Mouse (Mus musculus) layer of hippocampus, adult 18-20 months (tissue): Measurements from ENCODE around the gene Farsb. TPM values are rescaled to one million over a fixed set of nuclear protein-coding genes. Genes with fewer than 3 reads are reported as not detected.
"Not testable (repeated sequence)": the region's sequence is repeated elsewhere in the genome, so short reads cannot be mapped to it uniquely, and the experiment has no call there.

ENCODE experiments used
- DNase-seq, 2 experiments: peaks; one replicate each; pipeline ENCODE4 v3.0.0; 2022; ENCODE audit warnings: low spot score in 2 of 2
- long read RNA-seq: library from polyadenylated mRNA; stranded (forward); transcript quantifications from one replicate; pipeline ENCODE4 v2.0.0, GENCODE M21; 2021
- total RNA-seq, 2 experiments: library from RNA; stranded (reverse); gene quantifications; 2 replicates each; pipeline ENCODE4 v1.2.3; 2021

Farsb gene
- 10 to 100 TPM; 63.3 to 68.2 TPM for total RNA-seq
- long read RNA-seq, transcript Farsb-201 (17 exons, 1,951 nt), result major isoform, 50 of 61 reads
- long read RNA-seq, partial matches to known transcripts, result 3 of 61 reads
- long read RNA-seq, other reads (novel, unspliced or antisense), result 6 of 61 reads

DNA sequence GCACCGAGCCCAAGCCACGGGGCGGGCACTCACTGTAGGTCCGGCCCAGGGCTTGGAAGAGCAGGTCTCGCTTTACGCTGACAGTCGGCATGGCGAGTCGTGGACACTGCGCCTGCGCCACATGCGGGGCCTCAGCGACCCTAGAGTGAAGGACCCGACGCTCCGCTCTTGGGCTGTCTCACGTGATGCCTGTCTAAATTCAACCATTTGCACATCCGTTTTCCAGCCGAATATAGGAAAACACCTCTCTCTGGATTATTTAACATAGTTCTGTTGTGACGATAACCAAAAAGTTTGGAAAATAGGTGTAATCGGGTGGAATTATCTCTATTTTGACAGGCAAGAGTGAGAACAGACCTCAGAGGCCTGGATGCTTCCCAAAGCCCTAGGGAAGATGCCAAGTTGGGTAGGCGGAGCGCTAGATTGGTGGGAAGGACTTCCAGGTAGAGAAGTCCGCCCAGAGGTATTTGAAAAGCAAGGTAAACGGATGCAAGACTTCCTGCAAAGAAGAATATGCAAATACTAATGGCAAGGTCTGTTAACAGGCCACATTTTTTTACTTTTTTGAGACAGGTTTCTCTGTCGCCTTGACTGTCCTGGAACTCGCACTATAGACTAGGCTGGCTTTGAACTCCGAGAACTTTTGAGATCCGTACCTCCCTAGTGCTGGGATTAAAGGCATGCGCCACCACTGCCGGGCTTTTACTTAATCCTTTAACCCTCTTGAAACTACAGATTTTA, at the start of gene Farsb:
Gene Farsb (minus strand): TSS at position 146 of the 741 bp plus-strand sequence.
- DNase-seq, result peak; percentile 84 to 93

GRCm38 (mm10) chr1:78538396-78538795, 49.7 kb upstream of the Farsb start:
- no peak for DNase-seq

DNA sequence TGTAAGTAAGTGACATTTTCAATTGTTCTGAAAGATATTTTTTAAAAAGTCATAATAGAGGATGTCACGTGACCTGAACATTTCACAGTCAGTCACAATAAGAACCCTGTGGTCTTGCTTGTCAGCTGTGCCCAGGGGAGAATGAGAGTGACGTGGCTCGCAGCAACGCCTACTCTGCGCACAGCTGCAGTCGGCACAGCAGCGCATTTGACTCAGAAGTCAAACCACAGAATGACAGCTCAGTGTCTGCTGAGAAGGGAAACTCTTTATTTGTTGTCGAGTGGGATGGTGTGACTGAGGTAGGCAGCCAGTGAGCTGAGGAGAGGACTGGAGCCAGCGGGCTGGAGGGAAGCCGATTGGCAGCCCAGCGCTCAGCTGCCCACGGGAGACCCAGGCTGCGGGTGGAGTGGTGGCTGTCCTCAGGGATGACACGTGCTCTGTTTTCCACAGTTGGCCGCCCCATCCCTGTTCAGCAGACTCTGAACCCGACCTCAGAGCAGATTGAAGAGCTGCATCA, 48.9 kb upstream of the Farsb start:
- peak; percentile 79 to 83 for DNase-seq

GRCm38 (mm10) chr1:78536310-78537164, 47.8 kb upstream of the Farsb start:
- peak; percentile 61 to 90 for DNase-seq

- no peak for DNase-seq
These were observed 45.9 kb upstream of the Farsb start for GRCm38 (mm10) chr1:78534428-78535150.

DNA sequence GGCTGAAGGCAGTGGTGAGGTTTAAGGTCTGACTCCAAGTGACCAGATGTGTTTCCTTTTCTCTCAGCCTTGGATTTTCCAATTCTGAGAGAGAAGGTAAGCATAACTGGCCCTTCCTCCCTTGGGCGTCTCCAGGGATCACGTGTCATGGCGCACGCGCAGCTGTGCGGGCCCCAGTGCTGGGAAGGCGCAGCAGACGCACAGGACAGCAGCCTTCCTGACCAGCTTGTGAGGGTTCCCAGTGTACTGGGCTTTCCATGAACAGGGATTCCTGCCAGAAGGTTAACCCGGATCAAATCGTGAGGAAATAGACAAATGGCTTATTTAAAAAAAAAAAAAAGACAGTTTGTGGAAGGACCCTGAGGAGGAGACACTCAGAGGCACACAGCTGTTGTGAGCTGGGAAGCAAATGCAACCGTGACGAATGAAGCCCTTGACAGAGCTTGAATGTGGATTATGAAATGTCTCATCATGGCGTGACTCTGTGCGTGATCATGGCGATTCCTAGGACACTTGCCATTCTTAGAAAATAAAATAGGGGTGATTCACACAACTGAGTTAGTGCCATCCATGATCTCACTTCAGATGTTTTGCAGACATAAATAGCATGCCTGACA, 43.6 kb upstream of the Farsb start:
- peak in 1 of 2 experiments; percentile 40 for DNase-seq

DNA sequence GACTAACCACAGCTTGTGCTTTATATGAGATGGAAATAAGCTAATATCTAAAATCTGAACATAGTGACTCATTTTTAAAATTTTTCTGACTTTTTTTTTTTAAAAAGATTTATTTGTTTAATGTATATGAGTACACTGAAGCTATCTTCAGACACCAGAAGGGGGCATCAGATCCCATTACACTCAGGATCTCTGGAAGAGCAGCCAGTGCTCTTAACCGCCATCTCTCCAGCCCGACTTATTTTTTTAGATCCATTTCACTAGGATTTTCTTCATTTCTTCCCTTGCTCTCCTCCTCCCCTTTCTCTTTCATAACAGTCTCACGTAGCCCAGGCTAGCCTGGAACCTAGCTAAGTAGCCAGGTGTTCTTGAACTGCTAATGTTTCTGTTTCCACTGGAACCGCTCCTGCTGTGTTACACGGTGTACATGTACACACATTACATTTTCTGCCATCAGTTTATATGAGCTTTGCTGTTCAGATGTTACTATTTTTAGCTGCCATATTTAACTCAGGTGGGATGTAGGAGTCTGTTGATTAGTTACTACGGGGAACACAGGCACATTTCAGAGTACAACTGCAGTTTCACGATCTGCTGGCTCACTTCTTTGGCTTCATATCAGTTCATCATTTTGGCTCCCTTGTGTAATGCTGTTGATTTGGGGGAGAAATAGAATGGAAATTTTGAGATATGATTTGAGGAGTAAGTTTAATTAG, 42.0 kb upstream of the Farsb start:
- peak in 1 of 2 experiments; percentile 75 for DNase-seq

DNA sequence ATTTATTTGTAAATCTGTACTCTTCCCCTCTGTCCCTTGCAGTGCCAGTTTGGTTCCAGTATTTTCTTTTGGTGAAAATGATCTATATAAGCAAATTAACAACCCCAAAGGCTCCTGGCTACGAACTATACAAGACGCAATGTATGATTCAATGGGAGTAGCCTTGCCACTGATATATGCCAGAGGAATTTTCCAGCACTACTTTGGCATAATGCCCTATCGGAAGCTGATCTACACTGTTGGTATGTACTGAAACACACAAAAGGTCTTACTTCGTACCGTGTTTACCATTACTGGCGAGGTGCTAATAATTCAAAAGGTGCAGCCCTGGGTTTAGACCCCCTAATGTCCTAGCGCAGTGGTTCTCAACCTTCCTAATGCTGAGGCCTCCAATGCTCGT, 40.3 kb upstream of the Farsb start:
- DNase-seq, result no peak

DNA sequence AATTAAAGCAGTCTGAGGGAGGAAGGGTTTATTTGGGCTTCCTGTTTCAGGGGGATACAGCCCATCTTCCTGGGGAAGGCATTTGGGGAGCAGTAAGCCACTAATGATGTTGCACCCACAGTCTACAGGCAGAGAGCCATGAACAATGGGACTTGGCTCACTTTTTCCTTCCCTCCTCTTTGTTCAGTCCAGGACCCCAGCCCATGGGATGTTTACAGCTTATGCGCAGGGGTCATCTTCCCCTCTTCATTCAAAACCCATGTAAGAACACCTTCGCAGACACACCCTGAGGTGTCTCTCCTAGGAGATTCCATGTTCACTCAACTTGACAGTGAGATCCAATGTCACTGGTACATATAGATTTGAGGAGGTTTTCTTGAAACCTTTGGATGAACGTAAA, 39.7 kb upstream of the Farsb start:
- DNase-seq, result no peak

GRCm38 (mm10) chr1:78525189-78525886, 36.6 kb upstream of the Farsb start:
- peak; percentile 52 to 86 for DNase-seq

DNA sequence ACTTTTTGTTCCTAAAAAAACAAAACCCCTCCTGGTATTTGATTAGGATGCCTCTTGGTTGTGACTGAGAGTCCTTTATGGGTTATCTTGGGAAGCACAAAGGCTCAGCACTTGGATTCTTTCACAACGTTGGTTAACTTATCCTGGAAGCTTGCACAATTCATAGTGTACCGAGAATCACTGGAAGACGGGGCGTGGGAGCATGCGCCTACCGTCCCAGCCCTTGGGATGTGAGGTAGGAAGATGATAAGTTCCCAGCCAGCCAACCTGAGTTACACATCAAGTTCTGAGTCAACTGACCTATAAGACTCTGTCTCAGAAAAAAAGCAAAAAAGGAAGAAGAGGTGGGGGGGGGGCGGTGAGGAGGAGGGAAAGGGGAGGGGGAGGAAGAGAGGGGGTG, 30.2 kb upstream of the Farsb start:
- no peak for DNase-seq

- no peak for DNase-seq
These were observed 24.1 kb upstream of the Farsb start for GRCm38 (mm10) chr1:78512756-78513155.

DNA sequence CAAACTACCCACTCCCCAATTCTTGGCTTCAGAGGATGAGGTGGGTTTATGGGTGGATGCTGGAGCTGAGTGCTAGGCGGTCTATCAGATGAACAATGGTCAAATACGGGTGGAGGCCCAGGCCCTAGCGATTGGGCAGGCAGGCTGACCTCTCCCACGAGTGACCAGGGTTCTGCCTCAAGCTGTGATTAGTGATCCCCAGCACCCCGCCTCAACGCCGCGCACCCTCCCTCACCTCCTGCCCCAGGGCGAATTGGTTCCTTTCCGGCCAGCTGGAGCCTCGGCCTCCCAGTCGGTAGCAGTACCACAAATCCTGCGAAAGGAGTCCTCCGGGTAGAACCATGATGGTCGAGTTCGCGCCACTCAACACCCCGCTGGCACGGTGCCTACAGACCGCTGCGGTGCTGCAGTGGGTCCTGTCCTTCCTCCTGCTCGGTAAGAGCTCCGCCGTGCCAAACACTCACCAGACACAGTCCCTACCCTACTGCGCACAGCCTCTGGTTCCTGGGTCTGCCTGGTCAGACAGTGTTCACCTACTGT, 23.0 kb upstream of the Farsb start, which contains the start of gene BC035947:
Gene BC035947 (minus strand): TSS at position 538 of the 540 bp plus-strand sequence.
- DNase-seq, result no peak

GRCm38 (mm10) chr1:78510862-78511261, 22.2 kb upstream of the Farsb start, which contains the start of gene Mogat1:
Mogat1 (plus strand) TSS chr1:78510991.
- no peak for DNase-seq

DNA sequence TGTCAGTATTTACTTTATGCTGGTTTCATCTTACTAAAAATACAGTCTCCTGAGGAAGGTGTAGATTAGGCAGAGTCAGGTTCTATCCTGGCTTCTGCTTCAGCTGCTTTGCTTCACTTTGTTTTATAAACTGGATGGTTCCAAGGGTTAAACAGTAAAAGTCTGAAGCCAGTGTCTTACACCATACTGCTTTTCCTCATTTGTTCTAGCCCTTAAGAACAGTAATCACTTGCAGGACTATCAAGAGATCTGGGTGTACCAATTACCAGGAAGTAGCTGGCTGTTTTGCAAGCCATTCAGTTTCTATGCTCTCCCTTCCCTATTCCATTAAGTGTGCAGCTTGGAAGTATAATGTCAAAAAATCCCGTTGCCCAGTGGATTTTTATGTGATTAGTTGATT, 18.4 kb upstream of the Farsb start:
- DNase-seq, result no peak

- no peak for DNase-seq
These were observed 13.8 kb upstream of the Farsb start for GRCm38 (mm10) chr1:78502527-78502926.

GRCm38 (mm10) chr1:78501856-78502255, 13.2 kb upstream of the Farsb start:
- DNase-seq, result not testable (repeated sequence)

DNA sequence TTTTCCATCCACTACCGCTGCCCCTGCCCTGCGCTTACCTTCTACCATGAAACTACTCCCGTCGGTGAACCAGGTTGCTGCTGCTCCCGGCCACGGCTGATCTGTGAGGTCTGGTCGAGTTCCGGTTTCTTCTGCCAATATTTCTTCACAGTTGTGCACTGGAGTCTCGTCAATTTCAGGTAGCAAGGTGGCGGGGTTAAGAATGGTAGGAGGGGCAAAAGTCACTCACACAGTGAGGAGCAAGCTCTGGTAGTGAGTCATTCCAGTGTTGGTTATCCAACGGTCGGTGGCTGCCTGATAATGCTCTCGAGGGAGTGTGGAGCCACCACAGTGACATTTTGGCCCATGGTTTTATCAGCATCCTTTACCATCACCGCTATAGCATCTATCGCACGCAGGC, 12.3 kb upstream of the Farsb start:
- no peak for DNase-seq

GRCm38 (mm10) chr1:78490143-78490542, 1.4 kb upstream of the Farsb start:
- no peak for DNase-seq
